Mouse (Mus musculus) hindbrain, embryonic 12.5 days (tissue): ENCODE measurements around the gene Pxylp1. TPM values are rescaled to one million over a fixed set of nuclear protein-coding genes. Genes with fewer than 3 reads are reported as not detected.

ENCODE experiments used
- ATAC-seq: fragments of 200-750 bp; cut with Nextera tagmentation; 2 replicates; pipeline ENCODE4 v1.8.0; 2017; ENCODE audit warnings: moderate TSS enrichment; ENCODE audit not compliant: low FRiP score
- H3K27ac ChIP-seq: fragments of 300-500 bp; sonication (generic); 2 replicates; pipeline ENCODE4 v1.5.1; 2016; ENCODE audit warnings: mild to moderate bottlenecking
- H3K27me3 ChIP-seq: fragments of 300-500 bp; sonication (generic); 2 replicates; pipeline ENCODE4 v1.6.1; 2016; ENCODE audit warnings: mild to moderate bottlenecking
- H3K36me3 ChIP-seq: fragments of 300-500 bp; sonication (generic); 2 replicates; pipeline ENCODE4 v1.6.1; 2016; ENCODE audit warnings: mild to moderate bottlenecking
- H3K4me1 ChIP-seq: fragments of 300-500 bp; sonication (generic); 2 replicates; pipeline ENCODE4 v1.6.1; 2016
- H3K4me2 ChIP-seq: fragments of 300-500 bp; sonication (generic); replicated peaks from 2 replicates; pipeline ENCODE4 v1.6.1; 2016; ENCODE audit warnings: mild to moderate bottlenecking
- H3K4me3 ChIP-seq: fragments of 300-500 bp; sonication (generic); 2 replicates; pipeline ENCODE4 v1.5.1; 2016; ENCODE audit warnings: mild to moderate bottlenecking
- H3K9ac ChIP-seq: fragments of 300-500 bp; sonication (generic); 2 replicates; pipeline ENCODE4 v1.6.1; 2016; ENCODE audit warnings: mild to moderate bottlenecking, moderate library complexity
- H3K9me3 ChIP-seq: fragments of 300-500 bp; sonication (generic); replicated peaks from 2 replicates; pipeline ENCODE4 v1.6.1; 2016; ENCODE audit warnings: mild to moderate bottlenecking
- WGBS: fragments of 180-500 bp; shearing (Covaris S2); methylation state at CpG from one replicate; pipeline ENCODE4 v1.1.7; 2016; 5-methylcytosine and 5-hydroxymethylcytosine counted together
- polyA plus RNA-seq: library from polyadenylated mRNA; unstranded; fragments of >200 nt; fragmentation: Nextera tagmentation; extraction: Ambion mirVana; gene quantifications from 2 replicates; pipeline ENCODE4 v1.2.1, GENCODE M21; 2016

Pxylp1 gene
- polyA plus RNA-seq, 1 experiment from 2014 or later, result 59.9 TPM

DNA sequence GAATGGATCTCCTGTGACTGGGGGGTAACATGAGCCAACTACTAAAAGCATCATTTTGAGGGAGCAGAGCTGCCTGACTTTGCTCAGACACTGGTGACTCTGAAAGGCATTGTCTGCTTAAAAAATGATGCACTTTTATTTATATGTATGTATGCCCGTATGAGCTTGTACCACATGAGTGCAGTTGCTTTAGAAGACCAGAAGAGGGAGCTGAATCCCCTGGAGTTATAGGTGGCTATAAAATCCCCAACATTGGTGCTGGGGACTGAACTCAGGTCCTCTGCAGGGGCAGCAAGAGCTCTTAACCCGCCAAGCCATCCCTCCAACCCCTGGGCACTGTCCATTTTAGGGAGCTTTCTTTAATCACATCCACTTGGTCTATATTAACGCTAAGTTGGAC, 21.5 kb upstream of the Pxylp1 start:
- H3K27ac ChIP-seq, result no peak overlapping the region
- ATAC-seq, result no peak
- WGBS, result 89% methylated on average over 3 of the region's 3 CpGs

DNA sequence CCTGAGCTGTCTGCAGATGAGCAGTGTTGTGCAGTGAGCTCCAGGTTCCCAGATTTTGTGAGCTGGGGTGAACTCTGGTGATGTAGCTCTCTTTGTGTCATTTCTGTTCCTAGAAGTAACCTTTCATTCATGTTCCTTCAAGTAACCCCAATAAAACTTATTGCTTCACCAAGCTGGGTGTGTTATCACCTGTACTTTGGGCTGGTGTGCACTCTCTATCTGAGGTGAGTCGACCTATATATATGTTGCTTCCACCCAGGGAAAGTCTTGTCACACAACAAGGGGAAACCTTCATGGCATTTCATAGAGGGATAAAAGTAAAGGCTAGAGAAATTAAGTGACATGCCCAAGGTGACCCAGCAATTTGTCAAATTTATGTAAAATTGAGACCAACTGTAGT, 17.0 kb upstream of the Pxylp1 start:
- Histone ChIP-seq H3K9me3 (no peaks in the 10 kb centered on the region), H3K4me3 (no peak overlapping the region), H3K4me1 (no peaks in the 10 kb centered on the region), H3K27ac (no peak overlapping the region), H3K4me2 (no peak overlapping the region), H3K36me3 (no peaks in the 10 kb centered on the region), H3K27me3 (no peaks in the 10 kb centered on the region), H3K9ac (no peak overlapping the region)
- 91% methylated on average over 1 of the region's 1 CpGs for WGBS
- ATAC-seq, result no peak

More for the DNA sequence above, 21.5 kb upstream of the Pxylp1 start:
- no peak overlapping the region for H3K9ac ChIP-seq
- no peaks in the 10 kb centered on the region for H3K36me3 ChIP-seq
- H3K4me1 ChIP-seq, result peaks cover 4% of the 10 kb centered on the region; the same call in 1 of the 2 replicates
- no peak overlapping the region for H3K4me2 ChIP-seq
- H3K4me3 ChIP-seq, result no peak overlapping the region
- H3K27me3 ChIP-seq, result no peaks in the 10 kb centered on the region
- H3K9me3 ChIP-seq, result no peaks in the 10 kb centered on the region

DNA sequence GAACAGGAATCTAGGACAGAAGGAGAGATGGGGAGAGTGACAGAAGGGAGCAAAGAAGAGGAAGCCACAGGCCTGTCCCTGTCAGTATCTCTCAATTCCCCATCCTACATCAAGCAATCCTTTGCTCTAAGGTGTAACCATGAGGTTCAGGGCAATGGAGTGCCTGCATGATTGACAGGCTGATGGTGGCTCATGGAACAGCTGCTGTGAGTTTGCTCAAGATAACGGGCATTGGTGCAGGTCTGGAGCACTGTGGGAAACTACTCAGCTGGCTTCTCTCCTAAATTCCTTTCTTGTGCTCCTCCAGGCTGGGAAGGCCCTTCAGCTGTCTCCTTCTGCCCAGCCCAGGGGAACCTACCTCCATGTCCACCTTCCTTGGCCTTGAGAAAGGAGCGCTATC, 16.3 kb upstream of the Pxylp1 start:
- H3K9ac ChIP-seq, result no peak overlapping the region
- H3K27ac ChIP-seq, result no peak overlapping the region
- no peak overlapping the region for H3K4me2 ChIP-seq
- H3K4me1 ChIP-seq, result no peaks in the 10 kb centered on the region
- no peaks in the 10 kb centered on the region for H3K36me3 ChIP-seq
- no peaks in the 10 kb centered on the region for H3K9me3 ChIP-seq
- H3K27me3 ChIP-seq, result no peaks in the 10 kb centered on the region
- WGBS, result 80% methylated on average over 2 of the region's 2 CpGs
- no peak for ATAC-seq
- H3K4me3 ChIP-seq, result no peak overlapping the region

DNA sequence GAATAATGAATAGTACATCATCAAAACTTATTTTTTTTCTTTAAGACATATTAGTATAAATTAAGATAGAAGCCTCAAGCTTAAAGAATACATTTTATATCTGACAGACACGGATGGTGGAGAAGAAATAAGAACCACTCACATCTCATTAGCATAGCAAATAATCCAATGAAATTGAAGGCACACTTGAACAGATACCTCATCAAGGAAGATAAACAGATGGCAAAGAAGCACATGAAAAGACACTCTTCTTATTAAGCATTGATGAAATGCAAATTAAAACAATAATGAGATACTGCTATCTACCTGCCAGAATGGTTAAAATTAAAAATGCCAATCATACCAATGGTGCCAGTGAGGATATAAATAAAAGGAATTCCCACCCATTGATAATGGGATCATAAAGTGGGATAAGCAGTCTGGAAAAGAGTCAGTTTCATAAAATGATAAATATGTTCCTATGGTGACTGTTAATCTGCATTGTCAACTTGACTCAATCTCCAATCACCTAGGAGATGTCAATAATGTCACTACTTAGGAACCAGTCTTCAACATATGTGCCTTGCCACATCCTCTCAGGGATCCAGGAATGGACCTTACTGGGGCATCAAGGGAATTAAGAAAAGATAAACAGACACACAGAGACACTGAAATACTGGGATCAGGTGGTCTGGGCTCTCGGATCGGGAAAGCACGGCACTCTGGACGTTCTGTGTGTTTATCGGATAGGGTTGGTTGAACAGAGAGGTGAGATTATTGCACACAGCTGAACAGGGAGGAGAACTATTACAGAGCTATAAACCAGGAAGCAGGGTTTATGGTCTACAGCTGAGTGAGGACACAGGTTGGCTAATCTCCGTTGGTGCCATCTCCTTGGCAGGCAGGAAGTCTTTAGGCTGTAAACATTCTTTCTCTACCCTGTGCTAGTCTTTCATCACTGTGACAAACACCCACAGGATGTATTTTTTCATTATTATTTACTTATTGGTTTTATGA, 12.2 kb upstream of the Pxylp1 start:
- H3K27ac ChIP-seq, result 0 out of 2 replicates have a peak overlapping the region, but pooled peaks have one; percentile 49
- no peaks in the 10 kb centered on the region for H3K27me3 ChIP-seq
- H3K4me3 ChIP-seq, result no peak overlapping the region
- peak; percentile 54; the same call in 1 of the 2 replicates for ATAC-seq
- no peaks in the 10 kb centered on the region for H3K9me3 ChIP-seq
- H3K9ac ChIP-seq, result no peak overlapping the region
- H3K4me2 ChIP-seq, result no peak overlapping the region
- no peaks in the 10 kb centered on the region for H3K36me3 ChIP-seq
- no peaks in the 10 kb centered on the region for H3K4me1 ChIP-seq
- 64% methylated on average over 7 of the region's 7 CpGs for WGBS

DNA sequence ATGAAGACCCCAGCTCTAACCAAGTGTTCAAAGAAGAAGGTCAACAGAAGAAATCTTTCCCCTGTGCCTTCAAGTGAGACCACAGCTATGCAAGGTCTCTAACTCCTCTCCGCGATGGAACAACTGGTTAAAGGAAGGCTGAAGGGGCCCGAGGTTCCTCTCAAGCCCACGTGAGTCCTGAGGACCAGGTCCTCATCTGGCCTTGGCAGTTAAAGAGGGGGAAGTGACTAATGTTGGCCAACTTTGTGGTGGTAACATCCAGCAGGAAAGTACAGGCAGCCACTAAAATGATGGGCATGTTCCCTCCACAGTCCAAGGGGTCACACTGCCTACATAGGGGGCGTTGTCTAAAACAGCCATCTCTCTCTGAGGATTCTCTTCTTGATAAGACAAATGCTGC, 7.2 kb upstream of the Pxylp1 start:
- Histone ChIP-seq H3K4me3 (no peak overlapping the region), H3K9me3 (no peaks in the 10 kb centered on the region), H3K4me2 (no peak overlapping the region), H3K4me1 (no peaks in the 10 kb centered on the region), H3K27me3 (no peaks in the 10 kb centered on the region), H3K36me3 (no peaks in the 10 kb centered on the region), H3K27ac (no peak overlapping the region), H3K9ac (no peak overlapping the region)
- WGBS, result 78% methylated on average over 5 of the region's 5 CpGs
- ATAC-seq, result no peak

DNA sequence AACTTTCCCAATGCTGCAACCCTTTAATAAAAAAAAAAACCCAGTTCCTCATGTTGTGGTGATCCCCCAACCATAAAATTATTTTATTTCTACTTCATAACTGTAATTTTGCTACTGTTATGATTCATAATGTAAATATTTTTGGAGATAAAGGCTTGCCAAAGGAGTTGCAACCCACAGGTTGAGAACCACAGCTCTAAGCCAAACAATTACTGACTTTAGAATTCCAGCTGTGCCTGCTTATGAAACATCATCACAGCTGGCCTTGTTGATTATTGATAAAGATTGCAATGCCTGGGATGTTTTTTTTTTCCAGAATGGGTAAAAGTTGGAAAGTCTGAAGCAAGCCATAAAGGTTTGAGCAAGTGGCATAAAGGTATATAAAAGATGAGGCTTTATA, 6.5 kb upstream of the Pxylp1 start:
- Histone ChIP-seq H3K4me3 (no peak overlapping the region), H3K9me3 (no peaks in the 10 kb centered on the region), H3K9ac (no peak overlapping the region), H3K36me3 (no peaks in the 10 kb centered on the region), H3K27ac (no peak overlapping the region), H3K4me1 (no peaks in the 10 kb centered on the region), H3K4me2 (no peak overlapping the region), H3K27me3 (no peaks in the 10 kb centered on the region)
- ATAC-seq, result no peak

DNA sequence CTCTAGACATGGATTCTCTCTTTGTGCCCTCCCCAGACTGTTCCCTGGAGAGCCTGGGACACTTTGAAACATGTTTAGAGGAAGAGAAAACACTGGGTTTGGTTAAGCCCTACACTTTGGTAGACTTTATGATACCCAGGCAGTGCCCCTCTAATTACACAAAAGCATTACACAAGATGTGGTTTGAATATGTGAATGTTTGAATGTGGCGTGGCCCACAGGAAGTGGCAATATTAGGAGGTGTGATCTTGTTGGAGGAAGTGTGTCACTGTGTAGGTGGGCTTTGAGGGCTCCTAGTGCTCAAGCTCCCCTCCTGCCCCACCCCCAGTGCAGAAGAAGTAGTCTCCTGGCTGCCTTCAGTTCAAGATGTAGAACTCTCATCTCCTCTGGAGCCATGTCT, 4.2 kb upstream of the Pxylp1 start:
- WGBS, result 97% methylated on average over 1 of the region's 1 CpGs
- no peak for ATAC-seq
- H3K27me3 ChIP-seq, result no peaks in the 10 kb centered on the region
- H3K4me3 ChIP-seq, result no peak overlapping the region
- no peak overlapping the region for H3K4me2 ChIP-seq
- H3K9me3 ChIP-seq, result no peaks in the 10 kb centered on the region
- peaks cover 14% of the 10 kb centered on the region for H3K4me1 ChIP-seq
- H3K27ac ChIP-seq, result no peak overlapping the region
- no peaks in the 10 kb centered on the region for H3K36me3 ChIP-seq
- H3K9ac ChIP-seq, result no peak overlapping the region

DNA sequence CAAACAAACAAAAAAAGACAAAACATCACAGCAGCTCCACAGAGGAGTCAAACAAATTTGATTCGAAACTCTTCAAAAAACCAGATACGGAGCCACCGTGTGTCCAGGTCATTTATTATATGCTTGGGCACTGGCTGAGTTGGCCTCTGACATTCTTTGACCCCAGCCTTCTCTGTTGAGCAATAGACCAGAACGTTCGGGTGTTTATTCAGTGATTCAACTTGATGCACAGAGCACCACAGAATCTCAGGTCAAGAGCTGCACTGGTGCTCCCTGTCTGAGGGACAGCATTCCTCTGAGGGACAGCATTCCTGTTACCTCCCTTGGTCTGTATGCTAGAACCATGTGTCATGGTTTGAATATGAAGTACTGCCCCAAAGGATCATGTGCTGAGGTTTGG, 1.1 kb upstream of the Pxylp1 start:
- Histone ChIP-seq H3K4me3 (no peak overlapping the region), H3K27me3 (no peaks in the 10 kb centered on the region), H3K9ac (no peak overlapping the region), H3K4me2 (no peak overlapping the region), H3K36me3 (no peaks in the 10 kb centered on the region), H3K27ac (peak overlapping the region; percentile 79), H3K4me1 (peaks cover 36% of the 10 kb centered on the region), H3K9me3 (no peaks in the 10 kb centered on the region)
- no peak for ATAC-seq
- 38% methylated on average over 5 of the region's 5 CpGs for whole genome bisulfite sequencing

DNA sequence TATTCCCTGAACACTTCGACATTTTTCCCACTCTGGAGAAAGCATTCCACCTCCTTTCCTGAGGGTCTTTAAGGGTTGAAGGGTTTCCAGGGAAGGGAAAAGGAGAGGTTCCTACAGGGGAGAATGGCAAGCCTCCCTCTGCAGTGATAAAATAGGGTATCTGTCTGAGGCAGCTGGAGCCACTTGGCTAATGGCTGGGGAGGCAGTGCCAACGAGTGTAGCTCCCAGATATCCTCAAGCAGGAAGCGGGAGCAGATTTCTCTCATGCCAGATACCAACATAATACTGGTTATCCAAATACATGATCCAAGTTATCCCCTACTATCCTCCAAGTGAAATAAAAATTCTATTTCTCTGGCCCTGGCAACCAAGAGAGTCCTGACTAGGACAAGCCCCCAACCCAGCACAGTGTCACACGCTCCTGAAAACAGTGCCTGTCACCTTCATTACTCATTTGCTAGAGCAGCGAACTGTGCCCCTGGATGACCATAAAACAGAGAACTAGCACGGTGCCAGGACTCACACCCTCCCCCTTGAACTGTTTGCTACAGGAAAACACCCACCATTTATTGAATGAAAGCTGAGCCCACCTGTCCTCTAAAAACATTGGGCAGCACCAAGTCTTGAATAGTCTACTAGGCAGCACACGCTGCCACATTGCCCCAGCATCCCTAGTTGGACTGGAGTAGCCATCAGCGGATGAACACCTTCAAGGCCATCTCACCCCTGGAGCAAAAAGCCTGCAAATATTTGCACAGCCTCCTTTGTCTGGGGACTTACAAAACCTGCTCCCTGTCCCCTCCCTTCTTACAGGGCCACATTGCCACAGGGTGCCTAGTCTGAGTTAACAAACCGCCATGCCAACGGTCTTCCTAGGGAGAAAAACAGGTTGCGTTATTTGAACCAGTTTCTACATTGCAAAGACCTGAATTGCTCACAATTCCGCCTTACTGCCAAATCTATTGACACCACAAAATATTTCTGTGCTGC, 833 bp downstream of the Pxylp1 start:
- Histone ChIP-seq H3K27ac (peak overlapping the region; percentile 79), H3K9me3 (no peaks in the 10 kb centered on the region), H3K4me2 (no peak overlapping the region), H3K36me3 (no peaks in the 10 kb centered on the region), H3K9ac (no peak overlapping the region), H3K4me3 (no peak overlapping the region), H3K27me3 (0 out of 2 replicates have a peak, but pooled peaks cover 4% of the 10 kb centered on the region), H3K4me1 (peaks cover 54% of the 10 kb centered on the region)
- WGBS, result 60% methylated on average over 12 of the region's 12 CpGs
- ATAC-seq, result no peak

DNA sequence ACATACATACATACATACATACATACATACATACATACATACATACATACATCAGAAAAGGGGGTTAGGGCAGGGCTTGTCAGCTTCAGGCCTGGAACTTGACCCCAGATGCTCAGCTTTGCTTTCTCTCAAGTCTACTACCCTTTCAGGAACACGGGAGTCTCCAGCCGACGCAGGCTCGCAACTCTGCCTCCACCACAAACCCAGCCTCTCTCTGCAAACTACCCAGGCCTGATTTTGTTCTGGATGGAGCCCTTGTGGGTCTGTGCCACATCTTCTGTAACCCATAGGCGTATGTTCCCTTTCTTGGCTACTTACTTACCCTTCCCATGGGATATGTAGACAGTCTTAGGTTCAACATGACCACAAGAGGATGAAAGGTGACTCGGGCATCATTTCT, 1.7 kb downstream of the Pxylp1 start:
- no peak for ATAC-seq
- Histone ChIP-seq H3K4me1 (peaks cover 63% of the 10 kb centered on the region), H3K9me3 (no peaks in the 10 kb centered on the region), H3K9ac (no peak overlapping the region), H3K36me3 (no peaks in the 10 kb centered on the region), H3K4me2 (no peak overlapping the region), H3K4me3 (no peak overlapping the region), H3K27ac (peak overlapping the region; percentile 79; the same call in 1 of the 2 replicates), H3K27me3 (0 out of 2 replicates have a peak, but pooled peaks cover 4% of the 10 kb centered on the region)
- whole genome bisulfite sequencing, result 86% methylated on average over 6 of the region's 6 CpGs

DNA sequence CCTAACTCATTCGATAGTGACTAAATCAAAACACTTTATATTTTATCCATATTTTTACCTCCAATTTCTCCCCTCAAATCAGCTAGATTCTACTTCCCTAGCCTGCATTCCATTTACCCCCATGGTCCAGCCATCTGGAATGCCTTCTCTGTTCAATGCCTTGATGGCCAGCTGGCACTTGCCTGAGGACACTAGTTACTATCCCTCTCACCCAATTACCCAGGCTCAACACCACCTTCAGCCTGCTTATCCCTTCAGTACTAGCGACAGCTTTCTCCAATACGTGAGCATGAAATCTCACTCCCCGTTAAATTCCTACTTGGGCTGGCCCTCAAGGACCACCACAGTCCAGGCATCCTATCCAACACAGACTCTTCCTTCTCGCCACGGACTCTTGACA, 2.2 kb downstream of the Pxylp1 start:
- H3K36me3 ChIP-seq, result no peaks in the 10 kb centered on the region
- no peak for ATAC-seq
- H3K9ac ChIP-seq, result no peak overlapping the region
- peaks cover 68% of the 10 kb centered on the region for H3K4me1 ChIP-seq
- peak overlapping the region; percentile 70; the same call in 1 of the 2 replicates for H3K27ac ChIP-seq
- 66% methylated on average over 6 of the region's 6 CpGs for WGBS
- no peak overlapping the region for H3K4me3 ChIP-seq
- no peaks in the 10 kb centered on the region for H3K9me3 ChIP-seq
- 0 out of 2 replicates have a peak, but pooled peaks cover 4% of the 10 kb centered on the region for H3K27me3 ChIP-seq
- H3K4me2 ChIP-seq, result no peak overlapping the region
